Mouse (Mus musculus) ovary, adult 10 weeks (tissue): ENCODE results near the gene Mydgf. TPM values are rescaled to one million over a fixed set of nuclear protein-coding genes. Genes with fewer than 3 reads are reported as not detected.

Experiments used
- polyA plus RNA-seq: library from polyadenylated mRNA; stranded (reverse); fragments of 350-450 nt; fragmentation: Illumina TruSeq; extraction: RNeasy Lipid Tissue Mini Kit (QIAGEN cat#74804); gene quantifications from one replicate; pipeline ENCODE4 v1.2.3, GENCODE M21; 2014

Gene Mydgf
- polyA plus RNA-seq = 14.9 TPM

DNA sequence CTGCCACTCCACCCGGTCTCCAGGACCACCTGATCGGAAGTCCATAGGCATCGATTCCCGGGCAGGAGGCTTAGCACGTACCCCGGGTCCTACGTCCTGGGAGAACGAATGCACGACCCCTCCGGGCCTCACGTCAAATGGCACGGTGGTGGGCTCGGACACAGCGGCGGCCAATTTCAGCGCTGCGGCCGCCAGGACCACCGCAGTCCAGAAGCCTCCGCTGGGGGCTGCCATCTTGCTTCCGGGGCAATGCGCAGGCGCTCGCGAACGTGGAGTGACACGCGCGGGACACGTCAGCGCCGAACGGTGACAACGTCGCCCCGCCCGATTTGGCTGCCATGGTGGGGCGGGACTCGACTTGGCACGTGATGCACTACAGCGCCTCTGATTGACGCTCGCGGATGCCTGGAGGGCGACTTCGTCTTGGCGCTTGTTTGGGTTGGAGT is at the start of gene Mydgf:
Mydgf (minus strand) TSS at position 263 of the 446 bp plus-strand sequence.

GRCm38 (mm10) chr17:56218377-56219191 is 34.9 kb upstream of the Mydgf start, which contains the start of gene Dpp9:
Dpp9 (minus strand) TSS chr17:56218905.

GRCm38 (mm10) chr17:56162231-56162774 is 21.4 kb downstream of the Mydgf start, which contains the start of gene Tnfaip8l1:
Tnfaip8l1 (plus strand) TSS chr17:56162477.

GRCm38 (mm10) chr17:56139858-56140595 is 43.7 kb downstream of the Mydgf start, which contains the start of gene Sema6b:
Sema6b (minus strand) TSS chr17:56140343.

Other genes starting within 250 kb of the Mydgf start
- gene Zfp119b, start 234.4 kb downstream of the Mydgf start, polyA plus RNA-seq = 24.6 TPM
- gene Ebi3, start 231.3 kb downstream of the Mydgf start, polyA plus RNA-seq = not detected
- gene Yju2, start 224.8 kb downstream of the Mydgf start, polyA plus RNA-seq = 0.66 TPM
- not detected for gene Shd, start 213.5 kb downstream of the Mydgf start, polyA plus RNA-seq
- gene Fsd1, start 197.4 kb downstream of the Mydgf start, polyA plus RNA-seq = not detected
- not detected for gene Stap2, start 178.3 kb downstream of the Mydgf start, polyA plus RNA-seq
- not detected for gene Mpnd, start 178.2 kb downstream of the Mydgf start, polyA plus RNA-seq
- gene Sh3gl1, start 147.3 kb downstream of the Mydgf start, polyA plus RNA-seq = 0.14 TPM
- 1.6 TPM for gene Chaf1a, start 143.5 kb downstream of the Mydgf start, polyA plus RNA-seq
- gene Ubxn6, start 108.9 kb downstream of the Mydgf start, polyA plus RNA-seq = 17.7 TPM
- 2.6 TPM for gene Hdgfl2, start 104.3 kb downstream of the Mydgf start, polyA plus RNA-seq
- gene Plin4, start 74.1 kb downstream of the Mydgf start, polyA plus RNA-seq = 2.3 TPM
- gene Plin5, start 66.3 kb downstream of the Mydgf start, polyA plus RNA-seq = 0.46 TPM
- gene Lrg1, start 61.9 kb downstream of the Mydgf start, polyA plus RNA-seq = not detected
- not detected for gene Sema6b, start 43.6 kb downstream of the Mydgf start, polyA plus RNA-seq
- 0.88 TPM for gene Tnfaip8l1, start 21.4 kb downstream of the Mydgf start, polyA plus RNA-seq
- gene Dpp9, start 35.0 kb upstream of the Mydgf start, polyA plus RNA-seq = not detected
- gene Fem1a, start 72.9 kb upstream of the Mydgf start, polyA plus RNA-seq = 2.5 TPM
- gene Ticam1, start 92.9 kb upstream of the Mydgf start, polyA plus RNA-seq = 0.20 TPM
- 22.7 TPM for gene Plin3, start 109.0 kb upstream of the Mydgf start, polyA plus RNA-seq
- gene Arrdc5, start 116.4 kb upstream of the Mydgf start, polyA plus RNA-seq = not detected
- gene Uhrf1, start 119.4 kb upstream of the Mydgf start, polyA plus RNA-seq = 26.4 TPM
- 1.2 TPM for gene Kdm4b, start 142.1 kb upstream of the Mydgf start, polyA plus RNA-seq